ENCODE assay signal across 16 mouse cellular contexts in the genomic region with DNA sequence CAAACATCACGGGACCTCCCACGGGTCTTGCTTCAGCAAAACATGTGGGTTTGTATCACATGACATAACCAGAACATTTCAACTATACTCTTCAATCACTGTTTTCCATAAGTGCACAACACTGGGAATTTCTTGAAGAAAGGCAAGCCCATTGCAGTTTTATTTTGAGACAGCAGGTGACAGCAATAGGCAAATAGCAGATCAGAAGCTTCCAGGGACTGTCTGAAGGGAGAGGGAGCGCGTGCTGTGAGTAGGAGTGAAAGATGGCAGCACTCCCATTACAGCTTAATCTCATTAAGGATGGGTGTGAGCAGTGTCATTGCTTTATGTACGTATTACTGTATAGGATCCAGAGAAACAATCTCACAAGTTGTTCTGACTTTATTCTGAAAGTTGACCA. TPM values are rescaled to one million over a fixed set of nuclear protein-coding genes. Genes with fewer than 3 reads are reported as not detected.
A peak's percentile ranks its signal among the peaks of the same experiment; 100 is the strongest.
DNase-seq lines count a peak whose midpoint lies in the region; ATAC-seq lines count a peak whose summit lies in the region.
"Had no signal": no experiment of that assay in that cellular context is flagged by ENCODE, and none has a peak within 500 bp of the region (broad histone marks: within the 10 kb centered on the region; RNA-seq: fewer than 3 reads in every experiment).

No protein-coding gene starts in this region.

- no peaks in the 10 kb centered on the region for H3K9me3 ChIP-seq in hindbrain, embryonic 16.5 days (ENCODE audit: control insufficient read depth, low read length)
- H3K9me3 ChIP-seq in hindbrain, embryonic 11.5 days (ENCODE audit: control insufficient read depth, low read length): no peaks in the 10 kb centered on the region
- no peaks in the 10 kb centered on the region for H3K9me3 ChIP-seq in neural tube, embryonic 15.5 days (replicated peaks)
- H3K9me3 ChIP-seq: forebrain, embryonic 12.5 days; heart, embryonic 15.5 days; kidney, embryonic 15.5 days; limb, embryonic 10.5 days; liver, embryonic 15.5 days had no signal

- H3K9ac ChIP-seq in hindbrain, embryonic 16.5 days (ENCODE audit: low read depth, low read length): no peak overlapping the region
- no peak overlapping the region for H3K9ac ChIP-seq in hindbrain, embryonic 11.5 days (ENCODE audit: low read depth, low read length)
- no peak overlapping the region for H3K9ac ChIP-seq in neural tube, embryonic 15.5 days (replicated peaks)
- H3K9ac ChIP-seq: forebrain, embryonic 12.5 days; heart, embryonic 15.5 days; kidney, embryonic 15.5 days; liver, embryonic 15.5 days had no signal

- H3K4me3 ChIP-seq in hindbrain, embryonic 16.5 days (ENCODE audit: low read length): no peak overlapping the region
- no peak overlapping the region for H3K4me3 ChIP-seq in hindbrain, embryonic 11.5 days (ENCODE audit: low read depth, low read length)
- no peak overlapping the region for H3K4me3 ChIP-seq in neural tube, embryonic 15.5 days (replicated peaks)
- H3K4me3 ChIP-seq: forebrain, embryonic 12.5 days; heart, embryonic 15.5 days; kidney, embryonic 15.5 days; limb, embryonic 10.5 days; liver, embryonic 15.5 days had no signal

- no peaks in the 10 kb centered on the region for H3K36me3 ChIP-seq in hindbrain, embryonic 16.5 days (ENCODE audit: control insufficient read depth, insufficient read depth, low read length)
- H3K36me3 ChIP-seq in hindbrain, embryonic 11.5 days (ENCODE audit: control insufficient read depth, insufficient read depth, low read length): no peaks in the 10 kb centered on the region
- H3K36me3 ChIP-seq in neural tube, embryonic 15.5 days: no peaks in the 10 kb centered on the region
- H3K36me3 ChIP-seq: heart, embryonic 15.5 days; kidney, embryonic 15.5 days; liver, embryonic 15.5 days had no signal

- no peak for DNase-seq in hindbrain, embryonic 11.5 days (ENCODE audit: low spot score)
- peak; percentile 24 to 45 for DNase-seq in left cerebral cortex, postnatal 25 days (ENCODE audit: low spot score in 2 of 2)
- DNase-seq in left cerebral cortex, adult 8-10 months (ENCODE audit: low spot score in 2 of 2): no peak
- peak; percentile 36 for DNase-seq in MN1 (ENCODE audit: low spot score)
- peak; percentile 67 for DNase-seq in brain, adult 2 months (ENCODE audit: low read depth, low spot score)
- no peak for DNase-seq in urinary bladder, postnatal 25 days (ENCODE audit: low spot score)
- DNase-seq: cerebellum, adult 8-10 months; gastrocnemius, postnatal 36 days had no signal

- 0 out of 2 replicates have a peak, but pooled peaks have one; percentile 37 for ATAC-seq in hindbrain, embryonic 16.5 days
- ATAC-seq in hindbrain, embryonic 11.5 days (ENCODE audit: low FRiP score): no peak
- no peak for ATAC-seq in neural tube, embryonic 15.5 days (ENCODE audit: low FRiP score)

- intact Hi-C loops in left cerebral cortex, postnatal 25 days (cut with DNase I): no loop called here

- no peak overlapping the region for H3K4me2 ChIP-seq in hindbrain, embryonic 16.5 days (ENCODE audit: low read length)
- no peak overlapping the region for H3K4me2 ChIP-seq in hindbrain, embryonic 11.5 days (replicated peaks; ENCODE audit: low read depth, low read length)
- no peak overlapping the region for H3K4me2 ChIP-seq in neural tube, embryonic 15.5 days
- H3K4me2 ChIP-seq: forebrain, embryonic 12.5 days; heart, embryonic 15.5 days; kidney, embryonic 15.5 days; liver, embryonic 15.5 days had no signal

- no peaks in the 10 kb centered on the region for H3K4me1 ChIP-seq in hindbrain, embryonic 16.5 days (ENCODE audit: control insufficient read depth, insufficient read depth, low read depth, low read length)
- H3K4me1 ChIP-seq in hindbrain, embryonic 11.5 days (replicated peaks; ENCODE audit: control insufficient read depth, insufficient read depth, low read length): no peaks in the 10 kb centered on the region
- H3K4me1 ChIP-seq in neural tube, embryonic 15.5 days: no peaks in the 10 kb centered on the region
- H3K4me1 ChIP-seq: forebrain, embryonic 12.5 days; heart, embryonic 15.5 days; kidney, embryonic 15.5 days; limb, embryonic 10.5 days; liver, embryonic 15.5 days had no signal

- WGBS in hindbrain, embryonic 16.5 days: 74% methylated on average over 5 of the region's 5 CpGs
- 88% methylated on average over 5 of the region's 5 CpGs for WGBS in hindbrain, embryonic 11.5 days
- WGBS in neural tube, embryonic 15.5 days: 74% methylated on average over 5 of the region's 5 CpGs

- H3K27me3 ChIP-seq in hindbrain, embryonic 16.5 days (replicated peaks; ENCODE audit: control insufficient read depth, insufficient read depth, low read length): no peaks in the 10 kb centered on the region
- no peaks in the 10 kb centered on the region for H3K27me3 ChIP-seq in hindbrain, embryonic 11.5 days (ENCODE audit: control insufficient read depth, insufficient read depth, low read length)
- no peaks in the 10 kb centered on the region for H3K27me3 ChIP-seq in neural tube, embryonic 15.5 days (replicated peaks)
- H3K27me3 ChIP-seq: CH12.LX; forebrain, embryonic 12.5 days; heart, embryonic 15.5 days; kidney, embryonic 15.5 days; liver, embryonic 15.5 days had no signal

- H3K27ac ChIP-seq in hindbrain, embryonic 16.5 days (ENCODE audit: low read depth, low read length): no peak overlapping the region
- no peak overlapping the region for H3K27ac ChIP-seq in hindbrain, embryonic 11.5 days (ENCODE audit: low read depth, low read length)
- no peak overlapping the region for H3K27ac ChIP-seq in neural tube, embryonic 15.5 days (replicated peaks)
- H3K27ac ChIP-seq: forebrain, embryonic 12.5 days; heart, embryonic 15.5 days; kidney, embryonic 15.5 days; limb, embryonic 10.5 days; liver, embryonic 15.5 days had no signal

RNA-seq across cellular contexts. Expression of gene Alkbh3, which starts 58.9 kb away (rescaled TPM):
- polyA plus RNA-seq in hindbrain, embryonic 16.5 days (2015; fragmentation: Nextera tagmentation; extraction: Ambion mirVana): 43.6 and 44.7 TPM in 2 replicates
- 51.9 and 53.4 TPM in 2 replicates for polyA plus RNA-seq in hindbrain, embryonic 11.5 days (2014; fragmentation: Nextera tagmentation; extraction: Ambion mirVana)
- 10 to 100 TPM; 19.4 to 25.7 TPM for total RNA-seq in left cerebral cortex, postnatal 25 days (2021)
- 10 to 100 TPM; 26.5 to 31.5 (median 30.3) TPM for total RNA-seq in left cerebral cortex, adult 8-10 months (2022)
- polyA plus RNA-seq in neural tube, embryonic 15.5 days (2015; fragmentation: Nextera tagmentation; extraction: Ambion mirVana): 44.4 and 47.2 TPM in 2 replicates

Comparison
In these comparisons a context has a peak if more than half of its experiments do, and no peak if none do; other contexts are left out.
1. DNase-seq: peak in left cerebral cortex, postnatal 25 days (2 of 2), MN1 (single experiment) and brain, adult 2 months (single experiment); none in hindbrain, embryonic 11.5 days (single experiment), left cerebral cortex, adult 8-10 months (0 of 2) and urinary bladder, postnatal 25 days (single experiment).